Mouse (Mus musculus) heart, postnatal 10 days (tissue): ENCODE results near the gene Tcirg1. TPM values are rescaled to one million over a fixed set of nuclear protein-coding genes. Genes with fewer than 3 reads are reported as not detected.

Experiments used
- DNase-seq, 2 experiments: peaks; one replicate each; pipeline ENCODE4 v3.0.0; 2021
- intact Hi-C: fragments of 180-260 bp; cut with DNase I; formaldehyde crosslinking; loops from one replicate; pipeline ENCODE4 v1.15.1; 2025
- total RNA-seq, 2 experiments: library from RNA; stranded (reverse); gene quantifications; 2 replicates each; pipeline ENCODE4 v1.2.3; 2021

Gene Tcirg1
- 10 to 100 TPM; 15.7 to 16.2 TPM for total RNA-seq

DNA sequence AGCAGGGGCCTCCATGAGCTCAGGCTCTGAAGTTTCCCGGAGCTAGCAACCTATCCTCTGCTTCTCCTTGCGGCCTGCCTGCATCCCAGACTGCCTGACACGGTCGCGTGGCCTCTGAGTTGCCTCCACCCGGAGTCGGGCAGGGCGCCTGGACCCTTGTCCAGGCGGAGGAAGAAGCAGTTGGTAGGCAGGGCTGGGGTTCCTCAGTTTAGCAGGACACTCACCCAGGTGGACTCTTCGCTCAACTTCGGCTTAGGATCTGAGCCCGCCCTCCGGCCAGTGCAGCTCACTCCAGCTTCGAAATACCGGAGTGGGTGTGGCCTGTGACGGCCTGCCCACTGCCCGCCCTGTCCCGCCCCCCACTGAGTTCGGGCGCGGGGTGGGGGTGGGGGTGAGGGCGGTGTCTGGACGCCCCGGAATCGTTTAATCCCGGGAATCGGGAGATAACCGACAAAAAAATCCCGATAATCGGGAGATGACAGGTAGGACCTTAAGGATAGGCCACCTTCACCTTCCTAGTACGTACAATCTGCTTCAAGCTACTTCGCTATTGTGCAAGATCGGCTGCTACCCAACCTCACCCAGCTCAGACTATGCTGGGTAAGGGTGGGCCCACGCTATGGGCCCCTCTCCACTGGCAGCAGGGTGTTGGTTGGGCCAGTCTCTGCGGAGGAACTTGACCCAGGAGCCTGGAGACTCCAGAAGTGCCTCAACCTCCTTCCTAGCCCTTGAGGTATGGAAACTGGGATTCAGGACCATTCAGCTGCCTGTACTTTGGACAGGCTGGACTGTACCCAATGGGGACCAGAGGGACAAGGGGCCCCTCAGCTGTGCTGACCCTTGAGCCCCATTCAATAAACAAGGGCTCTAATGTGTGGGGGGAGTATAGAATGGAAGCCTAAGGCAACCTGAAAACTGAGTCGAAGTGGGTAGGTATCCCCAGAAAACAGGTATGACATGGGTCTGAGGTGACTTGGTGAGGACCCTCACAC is at the start of gene Tcirg1:
TSS of gene Tcirg1 (minus strand) at position 339 of the 992 bp plus-strand sequence.
- intact Hi-C loops: no loop called here
- peak; percentile 84 to 87 for DNase-seq

DNA sequence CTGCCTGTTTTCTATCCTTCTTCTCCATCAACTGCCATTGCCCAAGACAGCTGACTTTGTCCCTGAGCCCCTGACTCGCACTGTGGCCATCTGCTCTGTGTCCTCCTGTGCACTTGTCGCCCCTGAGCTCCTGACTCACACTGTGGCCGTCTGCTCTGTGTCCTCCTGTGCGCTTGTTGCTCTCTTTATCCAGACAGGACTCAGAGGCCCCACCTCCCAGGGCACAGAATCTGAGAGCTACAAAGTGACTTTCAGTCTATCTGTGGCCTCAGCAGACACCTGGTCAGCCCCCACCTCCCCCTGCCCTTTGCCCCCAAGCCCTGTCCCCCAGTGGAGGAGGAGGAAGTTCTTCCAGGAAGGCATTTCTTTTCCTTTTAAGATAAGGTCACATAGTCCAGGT is 48.9 kb upstream of the Tcirg1 start:
- intact Hi-C loops: no loop called here
- no peak for DNase-seq

DNA sequence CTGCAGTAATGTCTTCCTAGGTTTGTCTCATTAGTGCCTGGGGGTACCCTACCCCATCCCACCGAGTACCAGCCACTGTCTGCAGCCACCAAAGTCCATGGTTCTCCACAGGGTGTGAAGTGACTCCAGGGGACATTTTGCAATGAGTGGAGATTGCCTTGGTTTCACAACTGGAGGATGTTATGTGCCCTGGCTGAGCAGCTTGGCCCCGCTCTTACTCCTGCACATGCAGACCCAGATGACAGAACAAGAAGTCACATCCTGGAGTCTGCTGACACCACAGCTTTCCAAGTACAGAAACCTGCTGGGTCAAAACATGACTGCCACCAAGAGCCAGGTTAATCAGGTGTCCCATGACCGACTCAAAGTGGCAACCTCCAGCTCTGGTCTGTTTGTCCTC is 48.1 kb upstream of the Tcirg1 start:
- intact Hi-C loops: no loop called here
- no peak for DNase-seq

DNA sequence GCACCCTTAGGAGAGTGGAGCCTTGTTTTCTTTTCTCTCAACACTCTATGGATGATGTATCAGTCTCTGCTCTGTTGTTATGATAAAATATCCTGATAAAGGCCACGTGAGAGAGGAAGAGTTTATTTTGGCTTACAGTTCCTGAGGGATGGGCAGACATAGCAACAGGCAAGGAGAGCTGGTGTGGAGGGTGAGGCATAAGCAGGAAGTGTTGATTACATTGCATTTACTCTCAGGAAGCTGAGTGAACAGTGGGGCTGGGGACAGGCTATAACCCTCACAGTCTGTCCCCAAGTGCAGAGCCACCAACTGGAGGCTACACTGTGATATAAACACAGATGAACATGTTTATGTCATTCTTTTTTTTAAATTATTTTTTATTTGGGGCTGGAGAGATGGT is 45.2 kb upstream of the Tcirg1 start:
- intact Hi-C loops: no loop called here
- no peak for DNase-seq

DNA sequence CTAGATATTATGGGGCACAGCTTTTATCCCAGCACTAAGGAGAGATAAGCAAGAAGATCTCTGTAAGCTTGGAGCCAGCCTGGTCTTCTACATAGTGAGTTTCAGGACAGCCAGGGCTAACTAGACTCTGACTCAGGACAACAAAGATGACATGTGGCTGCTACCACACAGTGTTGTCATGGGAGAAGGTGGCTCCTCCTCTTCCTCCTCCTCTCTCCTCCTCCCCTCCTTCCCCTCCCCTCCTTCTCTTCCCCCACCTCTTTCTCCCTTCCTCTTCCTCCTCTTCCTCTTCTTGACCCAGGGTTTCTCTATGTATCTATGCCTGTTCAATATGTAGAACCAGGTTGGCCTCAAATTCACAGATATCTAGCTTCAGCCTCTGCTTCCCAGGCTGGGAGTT is 44.5 kb upstream of the Tcirg1 start:
- no peak for DNase-seq
- intact Hi-C loops: no loop called here

DNA sequence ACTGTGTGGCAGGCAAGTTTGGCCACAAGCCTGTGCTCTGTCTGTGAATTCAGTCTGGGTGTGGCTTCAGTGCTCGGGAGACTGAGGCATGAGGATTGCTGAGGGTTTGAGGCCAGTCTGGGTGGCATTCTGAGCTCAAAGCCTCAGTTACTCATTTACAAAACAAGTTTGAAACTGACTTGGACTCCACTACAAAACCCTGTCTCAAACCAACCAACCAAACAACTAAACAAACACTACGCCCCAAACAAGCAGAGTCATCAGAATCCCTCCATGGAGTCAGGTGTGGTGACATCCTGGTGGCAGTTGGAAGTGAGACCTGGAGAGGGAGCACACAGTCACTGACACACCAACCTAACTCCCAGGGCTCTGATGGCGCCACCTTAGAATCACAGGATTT is 43.4 kb upstream of the Tcirg1 start:
- intact Hi-C loops: no loop called here
- no peak for DNase-seq

DNA sequence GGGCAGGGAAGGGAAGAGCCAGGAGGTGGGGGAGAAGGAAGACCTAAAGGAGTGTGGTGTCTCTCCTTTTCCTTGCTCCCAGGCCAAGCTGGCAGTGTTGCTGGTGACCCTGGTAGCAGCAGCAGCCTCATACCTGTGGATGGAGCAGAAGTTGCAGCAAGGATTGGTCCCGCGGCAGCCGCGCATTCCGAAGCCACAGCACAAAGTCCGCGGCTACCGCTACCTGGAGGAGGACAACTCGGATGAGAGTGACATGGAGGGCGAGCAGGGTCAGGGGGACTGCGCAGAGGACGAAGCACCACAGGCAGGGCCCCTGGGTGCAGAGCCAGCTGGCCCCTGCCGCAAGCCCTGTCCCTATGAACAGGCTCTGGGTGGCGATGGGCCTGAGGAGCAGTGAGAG is 41.6 kb upstream of the Tcirg1 start:
- intact Hi-C loops: no loop called here
- no peak for DNase-seq

DNA sequence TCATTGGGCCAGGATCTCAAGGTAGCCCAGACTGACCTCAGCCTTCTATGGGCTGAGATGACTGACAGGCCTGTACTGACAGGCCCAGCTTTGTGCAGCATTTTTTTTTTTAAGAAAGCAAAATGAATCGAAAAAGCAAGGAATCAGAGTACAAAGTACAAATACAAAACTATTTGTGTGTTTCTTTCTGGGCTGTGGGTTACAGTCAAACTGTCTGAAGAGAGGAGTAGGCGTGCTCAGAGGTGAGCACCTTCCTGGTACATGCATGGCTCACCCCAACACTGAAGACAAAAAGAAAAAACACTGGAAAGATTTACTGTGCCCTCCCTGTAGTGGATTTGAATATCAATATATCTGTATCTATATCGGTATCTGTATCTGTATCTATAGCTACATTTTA is 40.9 kb upstream of the Tcirg1 start:
- intact Hi-C loops: no loop called here
- no peak for DNase-seq

DNA sequence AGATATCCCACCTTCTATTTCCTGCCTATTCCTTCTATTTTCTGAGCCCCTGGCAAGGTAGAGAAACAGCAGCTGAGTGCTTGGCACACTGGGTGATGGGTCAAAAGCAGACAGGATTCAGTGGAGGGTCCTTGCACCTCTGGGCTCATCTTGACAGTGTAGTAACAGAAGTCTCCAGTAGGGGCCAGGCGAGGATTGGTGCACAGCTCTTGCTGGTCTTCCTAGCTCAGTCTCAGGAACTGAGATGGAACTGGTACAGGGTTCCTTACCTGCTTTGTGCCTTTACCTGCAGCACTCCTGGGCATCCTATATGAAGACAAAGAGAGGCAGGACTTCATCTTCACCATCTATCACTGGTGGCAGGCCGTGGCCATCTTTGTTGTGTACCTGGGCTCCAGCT is 39.8 kb upstream of the Tcirg1 start:
- intact Hi-C loops: loop anchor here (1.0 kb wide), 2 partner anchors 34 to 66 kb away; partner anchors contain the start of gene Ndufv1

DNA sequence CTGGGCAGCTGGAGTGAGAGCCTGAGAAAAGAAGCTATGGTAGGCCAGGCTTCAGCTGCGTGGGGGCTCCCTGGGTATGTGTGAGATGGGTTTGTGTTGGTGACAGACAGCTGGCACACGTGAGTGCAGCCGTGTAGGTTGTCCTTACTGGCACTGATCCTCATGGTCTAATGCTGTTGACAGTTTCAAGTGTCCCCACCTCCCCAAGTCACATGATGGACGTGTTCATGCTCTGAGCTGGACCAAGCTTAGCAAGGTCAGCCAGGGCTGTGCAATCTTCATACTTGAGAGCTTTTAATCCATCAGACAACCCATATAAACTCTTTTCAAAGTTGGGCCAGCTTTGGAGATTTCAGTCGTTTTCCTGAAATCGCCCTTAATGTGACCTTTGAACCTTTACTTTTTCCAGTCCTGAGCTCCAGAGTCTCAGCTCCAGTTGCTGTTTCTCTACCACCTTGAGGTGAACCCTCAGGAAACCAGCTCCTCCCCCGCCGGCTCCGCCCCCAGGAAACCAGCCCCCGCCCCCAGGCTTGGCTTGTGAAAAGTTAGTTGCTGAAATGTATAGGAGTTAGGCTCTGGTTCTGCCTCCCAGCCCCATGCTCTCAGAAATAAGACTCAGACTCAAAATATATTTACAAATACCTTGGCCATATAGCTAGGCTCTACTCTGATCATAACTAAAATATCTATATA is 39.1 kb upstream of the Tcirg1 start:
- peak; percentile 44 to 56 for DNase-seq
- intact Hi-C loops: loop anchor here (1.0 kb wide), 2 partner anchors 34 to 66 kb away; partner anchors contain the start of gene Ndufv1

More for the DNA sequence above, 39.8 kb upstream of the Tcirg1 start:
- DNase-seq: peak; percentile 80 to 86

DNA sequence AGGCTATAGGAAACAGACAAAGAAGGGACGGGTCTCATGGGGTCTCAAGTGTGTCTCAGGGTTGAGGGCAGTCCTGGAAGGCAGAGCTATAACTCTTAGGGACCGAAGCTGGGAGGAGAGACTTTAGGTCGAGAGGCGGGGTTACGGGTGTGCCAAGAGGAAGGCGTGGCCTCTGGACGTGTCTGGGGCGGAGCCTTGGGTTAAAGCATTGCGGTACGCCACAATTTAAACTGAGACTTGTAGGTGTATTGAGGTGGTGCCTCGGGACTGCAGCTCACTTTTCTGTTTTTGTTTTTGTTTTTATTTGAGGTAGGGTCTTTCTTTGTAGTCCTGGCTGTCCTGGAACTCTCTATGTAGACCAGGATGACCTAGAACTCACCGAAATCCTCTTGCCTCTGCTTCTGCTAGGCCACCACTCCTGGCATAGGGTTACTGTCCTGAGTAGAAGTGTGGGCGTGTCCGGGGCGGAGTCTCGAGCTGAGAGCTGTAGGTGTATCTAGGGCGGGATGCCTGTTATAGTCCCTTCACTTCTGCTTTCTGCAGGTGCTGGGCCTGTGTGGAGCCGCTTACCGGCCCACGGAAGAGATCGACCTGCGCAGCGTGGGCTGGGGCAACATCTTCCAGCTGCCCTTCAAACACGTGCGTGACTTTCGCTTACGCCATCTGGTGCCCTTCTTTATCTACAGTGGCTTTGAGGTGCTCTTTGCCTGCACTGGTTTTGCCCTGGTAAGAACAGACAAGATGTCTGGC is 36.2 kb upstream of the Tcirg1 start:
- intact Hi-C loops: no loop called here
- DNase-seq: peak in 1 of 2 experiments; percentile 31

DNA sequence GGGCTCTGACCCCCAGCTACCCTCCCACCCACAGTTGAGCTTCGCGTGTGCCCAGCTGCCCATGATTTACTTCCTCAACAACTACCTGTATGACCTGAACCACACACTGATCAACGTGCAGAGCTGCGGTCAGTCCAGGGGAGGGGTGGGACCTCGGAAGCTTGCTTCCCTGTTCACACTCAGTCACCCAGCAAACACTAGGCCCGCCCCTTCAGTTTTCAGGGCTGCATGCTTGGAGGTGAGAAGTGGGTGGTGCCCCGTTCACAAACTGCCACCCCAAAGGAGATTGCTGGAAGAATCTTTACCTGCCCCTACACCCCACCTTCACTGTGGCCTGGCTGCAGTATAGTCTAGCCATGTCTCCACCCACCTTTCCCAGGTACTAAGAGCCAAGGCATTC is 35.4 kb upstream of the Tcirg1 start:
- intact Hi-C loops: no loop called here
- no peak for DNase-seq

DNA sequence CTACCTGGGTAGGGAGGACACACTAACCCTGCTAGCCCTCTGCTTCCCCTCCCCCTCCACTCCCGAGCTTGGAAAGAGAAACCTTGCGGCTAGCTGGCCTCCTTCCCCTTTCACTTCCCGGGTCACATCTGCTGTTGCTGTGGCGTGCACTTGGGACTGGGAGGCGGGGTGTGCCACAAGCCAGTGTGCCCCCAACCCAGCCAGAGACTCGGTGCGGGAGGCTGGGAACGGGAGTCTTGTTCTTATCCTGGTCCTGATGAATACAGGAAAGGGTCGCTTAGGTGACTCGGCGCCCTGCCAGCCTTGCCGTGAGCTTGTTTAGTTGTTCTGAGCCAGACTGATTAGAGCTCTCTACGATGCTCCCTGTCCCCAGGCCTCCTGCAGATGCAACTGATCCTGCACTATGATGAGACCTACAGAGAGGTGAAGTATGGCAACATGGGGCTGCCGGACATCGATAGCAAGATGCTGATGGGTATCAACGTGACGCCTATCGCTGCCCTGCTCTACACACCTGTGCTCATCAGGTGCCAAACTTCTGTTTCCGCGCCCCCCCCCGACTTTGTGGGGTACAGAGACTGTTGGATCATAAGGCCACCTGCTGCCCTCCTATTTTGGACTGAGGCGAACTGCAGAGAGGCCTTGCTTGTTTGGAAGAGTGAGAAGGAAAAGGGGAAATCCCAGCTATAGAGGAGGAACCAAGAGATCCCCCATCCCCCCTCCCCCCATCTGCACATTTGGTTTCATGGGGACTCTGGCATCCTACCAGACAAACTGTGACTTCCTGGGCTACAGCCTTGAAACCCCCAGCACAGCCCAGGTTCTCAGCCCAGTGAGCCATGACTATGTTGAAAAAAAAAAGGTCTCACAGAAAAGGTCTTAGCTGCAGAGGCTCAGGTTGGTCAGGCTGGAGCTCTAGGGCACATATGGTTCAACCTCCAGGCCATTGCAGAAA is 29.2 kb upstream of the Tcirg1 start:
- intact Hi-C loops: no loop called here
- peak; percentile 70 to 77 for DNase-seq

DNA sequence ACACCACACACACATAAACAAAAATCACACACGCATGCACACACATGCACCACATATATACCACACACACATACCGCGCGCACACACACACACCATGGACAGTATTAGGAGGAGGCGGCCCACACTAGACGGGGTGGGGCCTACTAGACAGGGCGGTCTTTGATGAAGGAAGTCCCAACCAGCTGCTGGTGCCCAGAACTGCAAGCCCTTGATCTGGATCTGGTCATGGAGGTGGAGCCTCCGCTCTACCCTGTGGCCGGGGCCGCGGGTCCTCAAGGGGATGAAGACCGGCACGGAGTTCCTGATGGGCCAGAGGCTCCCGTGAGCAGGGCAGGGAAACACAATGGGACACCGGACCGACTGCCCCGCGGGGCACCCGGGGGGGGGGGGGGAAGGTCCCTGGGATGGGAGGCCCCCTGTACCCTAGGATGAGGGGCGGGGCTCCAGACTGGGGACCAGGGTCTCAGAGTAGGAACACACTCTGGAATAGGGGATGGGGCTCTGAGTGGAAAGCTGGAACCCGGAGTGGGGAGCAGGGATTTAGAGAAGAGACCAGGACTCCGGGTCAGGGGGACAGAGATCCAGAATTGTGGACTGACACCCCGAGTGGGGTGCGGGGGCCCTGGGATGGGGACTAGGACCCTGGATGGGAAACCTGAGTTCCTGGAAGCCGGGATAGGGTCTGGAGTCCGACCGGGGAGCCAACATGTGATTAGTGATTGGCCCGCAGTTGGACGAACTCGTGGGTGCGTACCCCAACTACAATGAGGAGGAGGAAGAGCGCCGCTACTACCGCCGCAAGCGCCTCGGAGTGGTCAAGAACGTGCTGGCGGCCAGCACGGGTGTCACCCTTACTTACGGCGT is 28.3 kb upstream of the Tcirg1 start, which contains the start of gene Unc93b1:
TSS of gene Unc93b1 (plus strand) at position 155 of the 864 bp plus-strand sequence.
- intact Hi-C loops: no loop called here
- DNase-seq: peak; percentile 69 to 77

DNA sequence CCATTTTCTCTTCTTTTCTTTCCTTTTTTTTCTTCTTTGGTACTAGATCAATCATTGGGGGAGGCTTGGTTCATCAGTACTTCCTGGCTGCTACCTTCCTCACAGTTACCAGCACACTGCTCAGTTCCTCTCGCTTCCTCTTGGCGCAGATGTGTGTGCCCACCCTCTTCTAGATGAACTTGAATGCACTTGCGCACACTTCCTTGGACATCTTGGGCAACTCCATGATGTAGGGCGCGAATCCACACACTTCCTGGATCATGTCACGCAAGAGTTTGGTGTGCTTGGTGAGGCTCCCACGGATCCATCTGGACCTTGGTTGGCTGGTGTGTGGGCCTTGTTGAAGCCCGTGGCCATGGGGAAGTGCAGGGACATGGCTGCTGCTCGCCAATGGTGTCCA is 24.8 kb upstream of the Tcirg1 start:
- intact Hi-C loops: no loop called here
- no peak for DNase-seq

DNA sequence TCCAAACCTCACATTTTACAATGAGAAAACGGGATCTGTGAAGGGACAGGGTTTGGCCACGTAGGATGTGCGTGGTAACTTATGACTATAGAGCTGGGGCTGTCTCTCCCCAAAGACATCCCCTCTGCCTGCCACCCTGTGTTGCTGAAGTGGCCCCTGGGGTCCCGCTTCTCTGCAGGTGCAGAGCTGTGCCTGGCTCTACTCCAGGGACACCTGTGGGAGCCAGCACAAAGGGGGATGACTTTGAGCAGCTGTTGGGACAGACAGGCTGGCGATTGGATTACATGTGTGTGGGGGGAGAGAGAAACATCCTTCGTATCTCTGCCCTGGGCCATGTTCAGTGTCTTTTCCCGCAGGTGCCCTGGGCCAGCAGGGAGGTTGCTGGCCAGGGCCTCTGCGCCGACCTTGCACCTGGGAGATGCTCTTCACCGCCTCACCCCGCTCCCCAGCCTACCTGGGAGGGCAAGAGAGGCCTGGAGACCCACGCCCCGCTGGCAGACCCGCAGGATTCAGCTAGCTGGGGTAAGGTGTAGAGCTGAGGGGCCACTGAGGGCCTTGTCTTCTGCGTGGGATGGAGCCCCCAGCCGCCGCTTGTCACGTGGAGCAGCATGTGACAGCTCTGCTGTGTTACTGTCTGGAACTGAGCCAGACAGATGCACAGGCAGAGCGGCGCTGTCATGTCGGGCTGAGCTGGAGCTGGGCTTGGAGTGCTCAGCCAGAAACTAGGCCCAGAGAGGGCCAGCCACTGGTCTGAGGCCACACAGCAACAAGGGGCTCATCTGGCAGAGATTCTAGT is 23.5 kb upstream of the Tcirg1 start:
- DNase-seq: peak in 1 of 2 experiments; percentile 29
- intact Hi-C loops: no loop called here

DNA sequence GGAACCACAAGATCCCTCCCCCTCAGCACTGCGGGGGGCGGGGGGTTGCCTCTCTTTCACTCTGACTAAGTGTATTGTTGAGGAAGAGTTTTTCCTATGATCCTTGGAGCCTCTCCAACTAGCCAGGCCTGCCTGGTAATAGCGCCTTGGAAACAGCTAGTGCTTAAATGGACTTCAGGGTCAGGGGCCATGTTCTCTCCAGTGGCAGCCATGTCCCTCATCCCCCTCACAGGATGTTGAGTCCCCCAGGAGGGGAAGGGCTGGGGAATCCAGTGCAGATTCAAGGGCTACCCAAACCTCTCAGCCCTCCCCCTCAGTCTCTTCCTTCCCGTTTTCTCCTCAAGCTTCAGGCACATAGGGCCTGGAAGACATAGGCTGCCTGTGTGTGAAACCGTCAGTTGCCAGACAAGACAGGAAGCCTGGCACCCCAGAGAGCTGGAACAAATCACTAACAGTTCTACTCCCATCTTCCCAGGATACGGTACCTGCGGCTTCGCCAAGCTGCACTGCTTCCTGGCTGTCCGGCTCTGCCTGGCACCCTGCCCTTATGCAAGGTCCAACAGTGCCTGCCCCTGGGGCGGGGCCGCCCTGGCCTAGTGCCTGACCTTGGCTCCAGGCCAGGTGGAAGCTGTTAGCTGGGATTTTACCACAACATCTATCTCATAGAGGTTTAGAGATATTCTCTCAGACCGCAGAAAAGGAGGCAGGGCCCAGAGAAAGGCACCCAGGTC is 22.4 kb upstream of the Tcirg1 start, which contains the start of gene Aldh3b1:
TSS of gene Aldh3b1 (minus strand) at position 598 of the 731 bp plus-strand sequence.
- intact Hi-C loops: no loop called here

More for the DNA sequence above, 22.4 kb upstream of the Tcirg1 start, which contains the start of gene Aldh3b1:
- peak; percentile 90 to 93 for DNase-seq
